In genomic region chr4:129928124-129928751, GRCm38 (mm10) we compare ENCODE assay signal across 8 mouse cellular contexts. TPM values are rescaled to one million over a fixed set of nuclear protein-coding genes. Genes with fewer than 3 reads are reported as not detected.
DNase-seq lines count a peak whose midpoint lies in the region; ATAC-seq and TF ChIP-seq lines count a peak whose summit lies in the region.

No protein-coding gene starts in this region.

- peak overlapping the region; percentile 37; the same call in 1 of the 2 replicates for H3K9ac ChIP-seq in heart, embryonic 12.5 days
- H3K9ac ChIP-seq in kidney, embryonic 16.5 days (replicated peaks; ENCODE audit: low read length), result no peak overlapping the region
- no peak overlapping the region for H3K9ac ChIP-seq in liver, embryonic 12.5 days
- peak overlapping the region; percentile 38; the same call in 1 of the 2 replicates for H3K9ac ChIP-seq in stomach, embryonic 16.5 days (ENCODE audit: low read length)

- no peaks in the 10 kb centered on the region for H3K27me3 ChIP-seq in C2C12 (ENCODE audit: control insufficient read depth, insufficient read depth, insufficient read length)
- no peaks in the 10 kb centered on the region for H3K27me3 ChIP-seq in heart, embryonic 12.5 days (replicated peaks)
- no peaks in the 10 kb centered on the region for H3K27me3 ChIP-seq in kidney, embryonic 16.5 days (ENCODE audit: insufficient read depth, low read length)
- H3K27me3 ChIP-seq in liver, embryonic 12.5 days (replicated peaks), result no peaks in the 10 kb centered on the region
- H3K27me3 ChIP-seq in stomach, embryonic 16.5 days (ENCODE audit: control insufficient read depth, insufficient read depth, low read length), result no peaks in the 10 kb centered on the region

- 0 out of 2 replicates have a peak, but pooled peaks have one; percentile 41 for ATAC-seq in heart, embryonic 12.5 days (ENCODE audit: insufficient number of reproducible peaks, low FRiP score)
- 0 out of 2 replicates have a peak, but pooled peaks have one; percentile 31 for ATAC-seq in kidney, embryonic 16.5 days (ENCODE audit: low FRiP score, low TSS enrichment)
- ATAC-seq in liver, embryonic 12.5 days, result peak; percentile 40; the same call in 1 of the 2 replicates
- peak; percentile 58; the same call in 1 of the 2 replicates for ATAC-seq in stomach, embryonic 16.5 days (ENCODE audit: insufficient read depth, low FRiP score)

- peak; percentile 95 for TF ChIP-seq CTCF in C2C12 (IDR thresholded peaks at IDR 0.05; ENCODE audit: control insufficient read depth, insufficient read depth, insufficient read length)
- TF ChIP-seq CTCF in embryonic fibroblast, embryonic 13.5 days (IDR thresholded peaks at IDR 0.05; ENCODE audit: borderline replicate concordance, insufficient read depth, low read length), result peak; percentile 86

- TF ChIP-seq POLR2A in embryonic fibroblast, embryonic 13.5 days (IDR thresholded peaks at IDR 0.05; ENCODE audit: low read depth, low read length), result no peak

- peaks cover 5% of the 10 kb centered on the region; the same call in 1 of the 2 replicates for H3K9me3 ChIP-seq in heart, embryonic 12.5 days (replicated peaks)
- peaks cover 6% of the 10 kb centered on the region; the same call in 1 of the 2 replicates for H3K9me3 ChIP-seq in kidney, embryonic 16.5 days (ENCODE audit: low read length)
- no peaks in the 10 kb centered on the region; the same call in 1 of the 2 replicates for H3K9me3 ChIP-seq in liver, embryonic 12.5 days (replicated peaks)
- no peaks in the 10 kb centered on the region for H3K9me3 ChIP-seq in stomach, embryonic 16.5 days (replicated peaks; ENCODE audit: control insufficient read depth, low read length)

- WGBS in heart, embryonic 12.5 days, result 6% methylated on average over 19 of the region's 19 CpGs
- 5% methylated on average over 19 of the region's 19 CpGs for WGBS in kidney, embryonic 16.5 days
- WGBS in liver, embryonic 12.5 days (ENCODE audit: insufficient replicate concordance), result 2% methylated on average over 19 of the region's 19 CpGs
- 5% methylated on average over 19 of the region's 19 CpGs for WGBS in stomach, embryonic 16.5 days

- H3ac ChIP-seq in C2C12 (ENCODE audit: control insufficient read depth, insufficient read length, low read depth), result peak overlapping the region; percentile 30

- H3K79me2 ChIP-seq in C2C12 (ENCODE audit: control insufficient read depth, insufficient read depth), result no peaks in the 10 kb centered on the region

- no peaks in the 10 kb centered on the region for H3K79me3 ChIP-seq in C2C12 (ENCODE audit: low read depth)

- H3K4me1 ChIP-seq in embryonic fibroblast, embryonic 13.5 days (ENCODE audit: control insufficient read depth, insufficient read depth, low read length), result 0 out of 2 replicates have a peak, but pooled peaks cover 3% of the 10 kb centered on the region
- peaks cover 34% of the 10 kb centered on the region for H3K4me1 ChIP-seq in heart, embryonic 12.5 days (replicated peaks)
- peaks cover 4% of the 10 kb centered on the region; the same call in 1 of the 2 replicates for H3K4me1 ChIP-seq in kidney, embryonic 16.5 days (ENCODE audit: insufficient read depth, low read length)
- H3K4me1 ChIP-seq in liver, embryonic 12.5 days, result peaks cover 14% of the 10 kb centered on the region
- H3K4me1 ChIP-seq in stomach, embryonic 16.5 days (ENCODE audit: control insufficient read depth, insufficient read depth, low read length), result peaks cover 5% of the 10 kb centered on the region; the same call in 1 of the 2 replicates

- H3K27ac ChIP-seq in embryonic fibroblast, embryonic 13.5 days (ENCODE audit: insufficient read depth, low read length), result no peak overlapping the region
- H3K27ac ChIP-seq in heart, embryonic 12.5 days (ENCODE audit: poor library complexity, severe bottlenecking), result 0 out of 2 replicates have a peak overlapping the region, but pooled peaks have one; percentile 35
- H3K27ac ChIP-seq in kidney, embryonic 16.5 days (ENCODE audit: low read length), result no peak overlapping the region
- H3K27ac ChIP-seq in liver, embryonic 12.5 days, result no peak overlapping the region
- H3K27ac ChIP-seq in stomach, embryonic 16.5 days (ENCODE audit: low read length), result no peak overlapping the region

- no peaks in the 10 kb centered on the region for H3K36me3 ChIP-seq in C2C12 (ENCODE audit: control insufficient read depth, insufficient read depth)
- no peaks in the 10 kb centered on the region for H3K36me3 ChIP-seq in heart, embryonic 12.5 days
- H3K36me3 ChIP-seq in kidney, embryonic 16.5 days (ENCODE audit: insufficient read depth, low read length), result no peaks in the 10 kb centered on the region
- H3K36me3 ChIP-seq in liver, embryonic 12.5 days, result no peaks in the 10 kb centered on the region
- no peaks in the 10 kb centered on the region for H3K36me3 ChIP-seq in stomach, embryonic 16.5 days (ENCODE audit: control insufficient read depth, insufficient read depth, low read length)

- H3K4me2 ChIP-seq in heart, embryonic 12.5 days, result peak overlapping the region; percentile 58
- peak overlapping the region; percentile 48 for H3K4me2 ChIP-seq in kidney, embryonic 16.5 days (replicated peaks; ENCODE audit: low read depth, low read length)
- H3K4me2 ChIP-seq in liver, embryonic 12.5 days, result peak overlapping the region; percentile 51
- H3K4me2 ChIP-seq in stomach, embryonic 16.5 days (ENCODE audit: low read depth, low read length), result peak overlapping the region; percentile 44

- no peak overlapping the region for H3K4me3 ChIP-seq in C2C12 (ENCODE audit: insufficient read depth, poor library complexity, severe bottlenecking)
- H3K4me3 ChIP-seq in embryonic fibroblast, embryonic 13.5 days (ENCODE audit: insufficient read depth, low read length), result no peak overlapping the region
- H3K4me3 ChIP-seq in heart, embryonic 12.5 days, result no peak overlapping the region
- 0 out of 2 replicates have a peak overlapping the region, but pooled peaks have one; percentile 23 for H3K4me3 ChIP-seq in kidney, embryonic 16.5 days (ENCODE audit: low read length)
- no peak overlapping the region for H3K4me3 ChIP-seq in liver, embryonic 12.5 days
- H3K4me3 ChIP-seq in stomach, embryonic 16.5 days (replicated peaks; ENCODE audit: low read length), result peak overlapping the region; percentile 19; the same call in 1 of the 2 replicates

- peak; percentile 74 to 79 for DNase-seq in adrenal gland, postnatal 4 days (ENCODE audit: low spot score in 2 of 2)
- DNase-seq in natural killer cell, adult 2 months (ENCODE audit: low spot score in 2 of 2), result peak; percentile 80 to 88

TF ChIP-seq in C2C12, 6 proteins besides CTCF, POLR2A, EP300 and RAD21:
- TF ChIP-seq FOSL1 (IDR thresholded peaks at IDR 0.05; ENCODE audit: insufficient read depth, low read length, poor library complexity, severe bottlenecking) (no peak), USF1 (IDR thresholded peaks at IDR 0.05; ENCODE audit: low read depth) (no peak), MYOD1 (IDR thresholded peaks at IDR 0.05; ENCODE audit: control insufficient read depth, insufficient read length, low read depth) (no peak), MYOG (IDR thresholded peaks at IDR 0.05; ENCODE audit: control insufficient read depth, extremely low read depth, insufficient read length) (no peak), MAX (IDR thresholded peaks at IDR 0.05) (no peak), CEBPB (IDR thresholded peaks at IDR 0.05; ENCODE audit: low read depth) (no peak)

RNA-seq across cellular contexts. Expression of gene Spocd1, which starts 0.8 kb away (rescaled TPM):
- polyA plus RNA-seq in C2C12 (2012; fragmentation: generic; extraction: Trizol), result 0.02 TPM
- under 1 TPM; 0.62 to 0.64 TPM for total RNA-seq in adrenal gland, postnatal 4 days (2021)
- polyA plus RNA-seq in embryonic fibroblast, embryonic 13.5 days (2011; ENCODE audit: insufficient read length, low read depth, missing spikeins), result 0.52 TPM in 1 of 2 replicates, not detected in the other
- 0.33 and 0.36 TPM in 2 replicates for polyA plus RNA-seq in heart, embryonic 12.5 days (2016; fragmentation: Nextera tagmentation; extraction: Ambion mirVana)
- 0.32 TPM in 1 of 2 replicates, not detected in the other for polyA plus RNA-seq in kidney, embryonic 16.5 days (2015; fragmentation: Nextera tagmentation; extraction: Ambion mirVana)
- polyA plus RNA-seq in liver, embryonic 12.5 days (2016; fragmentation: Nextera tagmentation; extraction: Ambion mirVana), result 0.04 TPM in 2 replicates
- not detected in 2 replicates for polyA plus RNA-seq in stomach, embryonic 16.5 days (2015; fragmentation: Nextera tagmentation; extraction: Ambion mirVana)

RNA-seq across cellular contexts. Expression of gene Adgrb2, which starts 56.4 kb away (rescaled TPM):
- 0.06 TPM for polyA plus RNA-seq in C2C12 (2012; fragmentation: generic; extraction: Trizol)
- total RNA-seq in adrenal gland, postnatal 4 days (2021), result 10 to 100 TPM; 41.2 to 43.1 TPM
- 2.0 and 3.7 TPM in 2 replicates for polyA plus RNA-seq in embryonic fibroblast, embryonic 13.5 days (2011; ENCODE audit: insufficient read length, low read depth, missing spikeins)
- 2.6 and 2.7 TPM in 2 replicates for polyA plus RNA-seq in heart, embryonic 12.5 days (2016; fragmentation: Nextera tagmentation; extraction: Ambion mirVana)
- 1.7 and 3.2 TPM in 2 replicates for polyA plus RNA-seq in kidney, embryonic 16.5 days (2015; fragmentation: Nextera tagmentation; extraction: Ambion mirVana)
- 0.17 and 0.92 TPM in 2 replicates for polyA plus RNA-seq in liver, embryonic 12.5 days (2016; fragmentation: Nextera tagmentation; extraction: Ambion mirVana)
- polyA plus RNA-seq in stomach, embryonic 16.5 days (2015; fragmentation: Nextera tagmentation; extraction: Ambion mirVana), result 1.6 and 1.9 TPM in 2 replicates

Comparison
In these comparisons a context has a peak if more than half of its experiments do, and no peak if none do; other contexts are left out.
1. H3K4me3 ChIP-seq: peak in kidney, embryonic 16.5 days (single experiment) and stomach, embryonic 16.5 days (single experiment); none in C2C12 (single experiment), embryonic fibroblast, embryonic 13.5 days (single experiment), heart, embryonic 12.5 days (single experiment) and liver, embryonic 12.5 days (single experiment).
2. H3K9ac ChIP-seq: peak in heart, embryonic 12.5 days (single experiment) and stomach, embryonic 16.5 days (single experiment); none in kidney, embryonic 16.5 days (single experiment) and liver, embryonic 12.5 days (single experiment).
3. Peak in every context shown above with its lines, with median percentiles within 50 percentile points of each other: ATAC-seq and H3K4me2 ChIP-seq.